Mouse (Mus musculus) spleen, adult 12 weeks (tissue): ENCODE results near the gene Ptbp3.

Experiments used
- DNase-seq: peaks from one replicate; pipeline ENCODE4 v3.0.0; 2022; ENCODE audit warnings: low spot score

Gene Ptbp3

GRCm38 (mm10) chr4:59555177-59555576 lies 6.0 kb upstream of the Ptbp3 start:
- no peak for DNase-seq

- no peak for DNase-seq
Measured at GRCm38 (mm10) chr4:59553576-59553975, 4.4 kb upstream of the Ptbp3 start.

GRCm38 (mm10) chr4:59552835-59553234 lies 3.7 kb upstream of the Ptbp3 start:
- DNase-seq = no peak

GRCm38 (mm10) chr4:59551901-59552300 lies 2.7 kb upstream of the Ptbp3 start:
- no peak for DNase-seq

GRCm38 (mm10) chr4:59549977-59550560 lies 905 bp upstream of the Ptbp3 start:
- no peak for DNase-seq

- peak; percentile 78 for DNase-seq
Measured at GRCm38 (mm10) chr4:59548560-59549174, 497 bp downstream of the Ptbp3 start.

- no peak for DNase-seq
Measured at GRCm38 (mm10) chr4:59548011-59548559, 1.1 kb downstream of the Ptbp3 start.

- DNase-seq = peak; percentile 47
Measured at GRCm38 (mm10) chr4:59547136-59547889, 1.9 kb downstream of the Ptbp3 start.

GRCm38 (mm10) chr4:59546285-59547071 lies 2.7 kb downstream of the Ptbp3 start:
- no peak for DNase-seq

GRCm38 (mm10) chr4:59544654-59545053 lies 4.5 kb downstream of the Ptbp3 start:
- DNase-seq = no peak

- DNase-seq = no peak
Measured at GRCm38 (mm10) chr4:59543006-59543405, 6.2 kb downstream of the Ptbp3 start.

- no peak for DNase-seq
Measured at GRCm38 (mm10) chr4:59536281-59536680, 12.9 kb downstream of the Ptbp3 start.

- no peak for DNase-seq
Measured at GRCm38 (mm10) chr4:59535624-59536023, 13.5 kb downstream of the Ptbp3 start.

- no peak for DNase-seq
Measured at GRCm38 (mm10) chr4:59533268-59533667, 15.9 kb downstream of the Ptbp3 start.

- DNase-seq = no peak
Measured at GRCm38 (mm10) chr4:59531172-59531571, 18.0 kb downstream of the Ptbp3 start.

GRCm38 (mm10) chr4:59527470-59527869 lies 21.7 kb downstream of the Ptbp3 start:
- DNase-seq = no peak

- DNase-seq = no peak
Measured at GRCm38 (mm10) chr4:59526728-59527127, 22.4 kb downstream of the Ptbp3 start.

GRCm38 (mm10) chr4:59524875-59525274 lies 24.3 kb downstream of the Ptbp3 start:
- DNase-seq = no peak

- no peak for DNase-seq
Measured at GRCm38 (mm10) chr4:59510321-59510720, 38.8 kb downstream of the Ptbp3 start.

GRCm38 (mm10) chr4:59509558-59509957 lies 39.6 kb downstream of the Ptbp3 start:
- no peak for DNase-seq

GRCm38 (mm10) chr4:59507766-59508165 lies 41.4 kb downstream of the Ptbp3 start:
- no peak for DNase-seq

GRCm38 (mm10) chr4:59506704-59507103 lies 42.5 kb downstream of the Ptbp3 start:
- DNase-seq = no peak
